Mouse (Mus musculus): Measurements from ENCODE around the gene Mypop. TPM values are rescaled to one million over a fixed set of nuclear protein-coding genes. Genes with fewer than 3 reads are reported as not detected.
A peak's percentile ranks its signal among the peaks of the same experiment; 100 is the strongest.

The Mypop gene
- polyA plus RNA-seq, 1 experiment from 2014 or later: 3.3 TPM

DNA sequence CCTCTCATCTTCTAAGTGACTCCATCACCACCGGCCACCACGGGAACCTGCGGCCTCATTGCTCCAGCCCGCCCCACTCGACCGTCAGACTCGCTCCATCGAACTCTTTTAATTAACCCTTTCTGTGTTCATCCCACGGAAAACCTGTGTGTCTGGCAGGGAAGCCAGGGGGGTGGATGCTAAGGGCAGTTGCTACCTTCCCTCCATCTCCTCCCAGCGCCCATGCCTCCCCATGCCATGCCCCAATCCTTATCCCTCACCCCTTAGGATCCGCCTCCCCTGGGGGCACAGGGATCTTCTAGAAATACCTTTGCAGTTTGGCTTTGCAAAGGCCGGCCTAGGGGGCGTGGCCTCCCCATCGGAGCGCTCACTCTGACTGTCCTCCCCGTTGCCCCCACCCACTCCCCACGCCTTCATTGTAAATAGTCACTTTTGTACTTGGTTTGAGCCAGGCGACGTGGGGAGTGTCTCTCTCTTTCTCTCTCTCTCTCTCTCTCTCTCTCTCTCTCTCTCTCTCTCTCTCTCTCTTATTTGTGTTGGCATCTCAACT lies 27.7 kb upstream of the Mypop start:
- peaks cover 21% of the 10 kb centered on the region for H3K4me1 ChIP-seq
- H3K9me3 ChIP-seq: no peaks in the 10 kb centered on the region
- WGBS: under 1% methylated on average over 19 of the region's 19 CpGs
- no peak for DNase-seq (ENCODE audit: low spot score)
- H3K27me3 ChIP-seq (ENCODE audit: insufficient read depth, poor library complexity, severe bottlenecking): peaks cover 79% of the 10 kb centered on the region
- H3K36me3 ChIP-seq: no peaks in the 10 kb centered on the region
- H3K4me3 ChIP-seq: peak overlapping the region; percentile 46
- no peak overlapping the region for H3K27ac ChIP-seq

GRCm38 (mm10) chr7:18965312-18965711 lies 25.7 kb upstream of the Mypop start:
- H3K4me1 ChIP-seq: peaks cover 15% of the 10 kb centered on the region
- H3K9me3 ChIP-seq: no peaks in the 10 kb centered on the region
- no peak overlapping the region for H3K4me3 ChIP-seq
- DNase-seq (ENCODE audit: low spot score): no peak
- no peak overlapping the region for H3K27ac ChIP-seq
- peaks cover 72% of the 10 kb centered on the region for H3K27me3 ChIP-seq (ENCODE audit: insufficient read depth, poor library complexity, severe bottlenecking)
- H3K36me3 ChIP-seq: no peaks in the 10 kb centered on the region
- 76% methylated on average over 5 of the region's 5 CpGs for WGBS

- DNase-seq (ENCODE audit: low spot score): no peak
- no peak overlapping the region for H3K27ac ChIP-seq
- WGBS: 9% methylated on average over 8 of the region's 8 CpGs
- H3K9me3 ChIP-seq: no peaks in the 10 kb centered on the region
- H3K4me3 ChIP-seq: no peak overlapping the region
- peaks cover 49% of the 10 kb centered on the region for H3K27me3 ChIP-seq (ENCODE audit: insufficient read depth, poor library complexity, severe bottlenecking)
- peaks cover 10% of the 10 kb centered on the region for H3K4me1 ChIP-seq
- no peaks in the 10 kb centered on the region for H3K36me3 ChIP-seq
These were observed 23.4 kb upstream of the Mypop start for GRCm38 (mm10) chr7:18967603-18968002.

DNA sequence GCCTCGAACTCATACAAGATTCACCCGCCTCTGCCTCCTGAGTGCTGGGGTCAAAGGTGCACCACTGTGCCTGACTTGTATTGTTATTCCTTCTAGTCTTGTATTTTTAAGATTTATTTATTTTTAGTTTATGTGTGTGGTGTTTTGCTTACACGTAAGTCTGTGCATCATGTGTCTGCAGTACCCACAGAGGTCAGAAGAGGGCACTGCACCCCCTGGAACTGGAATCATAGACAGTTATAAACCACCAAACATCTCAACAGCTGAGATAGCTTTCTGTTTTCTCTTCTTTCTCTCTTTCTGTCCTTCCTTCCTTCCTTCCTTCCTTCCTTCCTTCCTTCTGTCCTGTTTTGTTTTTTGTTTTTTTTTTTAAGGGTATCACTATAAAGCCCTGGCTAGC lies 20.1 kb upstream of the Mypop start:
- Histone ChIP-seq H3K27me3 (ENCODE audit: insufficient read depth, poor library complexity, severe bottlenecking) (peaks cover 15% of the 10 kb centered on the region), H3K4me3 (no peak overlapping the region), H3K4me1 (no peaks in the 10 kb centered on the region), H3K36me3 (no peaks in the 10 kb centered on the region), H3K27ac (no peak overlapping the region), H3K9me3 (no peaks in the 10 kb centered on the region)
- no peak for DNase-seq (ENCODE audit: low spot score)
- 84% methylated on average over 3 of the region's 3 CpGs for WGBS

DNA sequence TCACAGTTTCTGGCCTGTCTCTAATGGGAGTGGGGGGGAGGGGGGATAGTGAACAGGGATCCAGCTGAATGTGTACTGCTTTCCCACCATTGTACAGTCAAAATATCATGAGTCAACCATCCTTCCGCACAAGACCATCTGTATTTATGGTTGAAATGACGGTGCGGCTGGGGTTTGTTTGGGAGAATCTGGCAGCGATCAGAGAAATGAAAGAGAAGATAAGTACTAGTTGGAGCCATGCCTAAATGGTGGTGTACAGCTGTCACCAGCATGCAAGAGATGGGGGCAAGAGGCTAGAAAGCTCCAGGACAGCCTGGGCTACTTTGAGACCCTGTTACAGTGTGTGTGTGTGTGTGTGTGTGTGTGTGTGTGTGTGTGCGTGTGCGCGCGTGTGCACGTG lies 12.7 kb upstream of the Mypop start:
- Histone ChIP-seq H3K9me3 (no peaks in the 10 kb centered on the region), H3K27ac (no peak overlapping the region), H3K4me1 (no peaks in the 10 kb centered on the region), H3K36me3 (no peaks in the 10 kb centered on the region), H3K27me3 (ENCODE audit: insufficient read depth, poor library complexity, severe bottlenecking) (no peaks in the 10 kb centered on the region), H3K4me3 (no peak overlapping the region)
- 91% methylated on average over 9 of the region's 9 CpGs for WGBS
- DNase-seq (ENCODE audit: low spot score): no peak

DNA sequence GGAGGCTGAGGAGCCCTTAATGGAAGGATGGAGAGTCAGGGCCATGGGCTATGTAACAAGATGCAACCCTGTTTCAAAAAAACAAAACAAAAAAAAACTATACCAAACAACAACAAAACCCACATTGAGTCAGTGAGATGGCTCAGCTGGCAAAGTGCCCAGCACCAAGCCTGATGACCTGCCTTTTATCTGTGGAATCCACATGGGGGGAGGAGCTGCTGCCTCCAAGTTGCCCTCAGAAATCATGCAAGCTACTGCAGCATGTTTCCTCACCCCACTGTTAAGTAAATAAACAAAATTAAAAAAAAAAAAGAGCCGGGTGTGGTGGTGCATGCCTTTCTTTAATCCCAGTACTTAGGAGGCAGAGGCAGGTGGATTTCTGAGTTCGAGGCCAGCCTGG lies 4.5 kb upstream of the Mypop start:
- H3K4me1 ChIP-seq: peaks cover 13% of the 10 kb centered on the region
- H3K36me3 ChIP-seq: no peaks in the 10 kb centered on the region
- no peak for DNase-seq (ENCODE audit: low spot score)
- H3K27me3 ChIP-seq (ENCODE audit: insufficient read depth, poor library complexity, severe bottlenecking): peaks cover 24% of the 10 kb centered on the region; the same call in 1 of the 2 replicates
- H3K27ac ChIP-seq: no peak overlapping the region
- 63% methylated on average over 2 of the region's 2 CpGs for WGBS
- H3K4me3 ChIP-seq: no peak overlapping the region
- H3K9me3 ChIP-seq: no peaks in the 10 kb centered on the region

GRCm38 (mm10) chr7:18987100-18987499 lies 3.9 kb upstream of the Mypop start, which contains the start of gene Nanos2:
Nanos2 (plus strand) TSS chr7:18987400.
- peaks cover 19% of the 10 kb centered on the region for H3K4me1 ChIP-seq
- H3K9me3 ChIP-seq: no peaks in the 10 kb centered on the region
- no peak within 1 kb of the TSS for H3K27ac ChIP-seq
- no peak for DNase-seq (ENCODE audit: low spot score)
- WGBS: 69% methylated on average over 2 of the region's 2 CpGs
- H3K4me3 ChIP-seq: no peak within 1 kb of the TSS
- H3K36me3 ChIP-seq: no peaks in the 10 kb centered on the region
- peaks cover 30% of the 10 kb centered on the region for H3K27me3 ChIP-seq (ENCODE audit: insufficient read depth, poor library complexity, severe bottlenecking)

DNA sequence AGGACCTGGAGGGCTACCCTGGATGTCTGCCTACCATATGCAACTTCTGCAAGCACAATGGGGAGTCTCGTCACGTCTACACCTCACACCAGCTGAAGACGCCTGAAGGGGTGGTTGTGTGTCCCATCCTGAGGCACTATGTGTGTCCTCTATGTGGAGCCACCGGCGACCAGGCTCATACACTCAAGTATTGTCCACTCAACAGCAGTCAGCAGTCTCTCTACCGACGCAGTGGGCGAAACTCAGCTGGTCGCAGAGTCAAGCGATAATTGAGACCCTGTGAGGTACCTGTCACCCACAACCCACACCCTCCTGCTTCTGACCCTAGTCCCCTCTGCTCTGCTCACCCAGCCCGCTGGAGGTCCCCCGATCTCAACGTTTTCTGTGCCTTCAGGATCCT lies 3.3 kb upstream of the Mypop start:
- Histone ChIP-seq H3K4me1 (peaks cover 23% of the 10 kb centered on the region), H3K27ac (no peak overlapping the region), H3K9me3 (no peaks in the 10 kb centered on the region), H3K4me3 (no peak overlapping the region), H3K36me3 (no peaks in the 10 kb centered on the region), H3K27me3 (ENCODE audit: insufficient read depth, poor library complexity, severe bottlenecking) (peaks cover 37% of the 10 kb centered on the region)
- 61% methylated on average over 13 of the region's 13 CpGs for WGBS
- no peak for DNase-seq (ENCODE audit: low spot score)

DNA sequence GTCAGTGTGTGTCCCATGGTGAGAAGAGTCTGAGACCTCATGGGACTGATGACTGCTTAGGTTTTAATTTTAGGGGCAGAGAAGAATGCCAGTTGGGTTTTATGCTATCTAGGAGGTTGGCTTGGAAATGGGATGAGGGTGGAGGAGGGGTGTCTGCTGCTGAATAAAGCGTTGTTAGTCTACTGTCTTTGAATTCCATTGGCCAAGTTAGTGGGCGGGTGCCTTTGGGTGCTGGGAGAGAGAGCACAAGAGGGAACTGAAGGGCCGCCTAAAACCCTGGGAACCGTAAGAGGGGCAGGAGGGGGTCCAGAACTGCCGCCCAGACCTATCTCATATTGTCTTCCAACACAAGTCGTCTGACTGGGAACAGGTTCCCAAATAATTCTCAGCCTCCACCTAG lies 2.3 kb upstream of the Mypop start:
- Histone ChIP-seq H3K4me3 (no peak overlapping the region), H3K9me3 (no peaks in the 10 kb centered on the region), H3K4me1 (peaks cover 23% of the 10 kb centered on the region), H3K36me3 (0 out of 2 replicates have a peak, but pooled peaks cover under 1% of the 10 kb centered on the region), H3K27me3 (ENCODE audit: insufficient read depth, poor library complexity, severe bottlenecking) (peaks cover 47% of the 10 kb centered on the region), H3K27ac (no peak overlapping the region)
- WGBS: 58% methylated on average over 6 of the region's 6 CpGs
- DNase-seq (ENCODE audit: low spot score): no peak

- peak overlapping the region; percentile 62 for H3K4me3 ChIP-seq
- H3K36me3 ChIP-seq: 0 out of 2 replicates have a peak, but pooled peaks cover 2% of the 10 kb centered on the region
- peaks cover 23% of the 10 kb centered on the region for H3K4me1 ChIP-seq
- WGBS: 14% methylated on average over 5 of the region's 5 CpGs
- H3K9me3 ChIP-seq: no peaks in the 10 kb centered on the region
- no peak for DNase-seq (ENCODE audit: low spot score)
- H3K27me3 ChIP-seq (ENCODE audit: insufficient read depth, poor library complexity, severe bottlenecking): peaks cover 50% of the 10 kb centered on the region
- H3K27ac ChIP-seq: peak overlapping the region; percentile 82; the same call in 1 of the 2 replicates
These were observed 1.1 kb upstream of the Mypop start for GRCm38 (mm10) chr7:18989995-18990394.

DNA sequence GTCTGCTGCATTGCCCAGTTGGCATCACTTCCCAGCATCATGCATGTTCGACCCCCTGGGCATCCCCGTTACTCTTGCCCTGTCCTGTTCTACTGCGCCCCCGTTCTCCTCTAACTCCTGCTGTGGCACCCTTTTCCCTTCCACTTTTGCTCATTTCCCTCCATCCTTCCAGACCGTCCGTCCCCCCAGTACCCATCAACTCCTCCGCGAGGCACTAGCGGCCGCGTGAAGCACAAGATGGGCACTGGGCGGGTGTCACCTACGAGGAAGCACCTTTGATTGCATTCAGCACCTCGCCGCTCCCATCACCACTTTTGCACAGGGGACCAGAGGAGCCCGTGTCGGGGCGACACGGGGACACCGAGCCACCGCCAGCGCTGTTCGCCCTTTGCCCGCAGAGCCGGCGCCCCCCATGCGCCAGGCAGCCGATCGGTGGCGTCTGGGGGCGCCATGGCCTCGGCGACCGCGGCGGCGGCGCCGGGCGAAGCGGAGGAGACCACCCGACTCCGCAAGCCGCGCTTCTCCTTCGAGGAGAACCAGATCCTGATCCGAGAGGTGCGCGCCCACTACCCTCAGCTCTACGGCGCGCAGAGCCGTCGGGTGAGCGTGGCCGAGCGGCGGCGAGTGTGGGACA lies 732 bp downstream of the Mypop start:
- Histone ChIP-seq H3K36me3 (peaks cover 12% of the 10 kb centered on the region; the same call in 1 of the 2 replicates), H3K9me3 (no peaks in the 10 kb centered on the region), H3K27ac (peak overlapping the region; percentile 82), H3K27me3 (ENCODE audit: insufficient read depth, poor library complexity, severe bottlenecking) (peaks cover 50% of the 10 kb centered on the region), H3K4me1 (peaks cover 23% of the 10 kb centered on the region), H3K4me3 (peak overlapping the region; percentile 62)
- 1% methylated on average over 59 of the region's 59 CpGs for WGBS
- DNase-seq (ENCODE audit: low spot score): no peak

DNA sequence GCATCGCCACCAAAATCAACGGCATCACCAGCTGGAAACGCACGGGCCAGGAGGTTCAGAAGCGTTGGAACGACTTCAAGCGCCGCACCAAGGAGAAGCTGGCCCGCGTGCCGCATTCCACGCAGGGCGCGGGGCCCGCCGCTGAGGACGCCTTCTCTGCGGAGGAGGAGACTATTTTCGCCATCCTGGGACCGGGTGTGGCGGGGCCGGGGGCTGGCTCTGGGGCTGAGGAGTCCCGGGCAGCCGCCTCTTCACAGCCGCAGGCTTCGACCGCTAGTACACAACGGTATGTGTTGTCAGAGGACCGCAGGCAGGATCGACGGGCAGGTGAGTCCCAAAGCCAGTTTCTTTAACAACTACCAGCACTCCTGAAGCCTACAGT lies 1.2 kb downstream of the Mypop start:
- peak overlapping the region; percentile 82 for H3K27ac ChIP-seq
- 3% methylated on average over 31 of the region's 31 CpGs for WGBS
- H3K4me1 ChIP-seq: peaks cover 23% of the 10 kb centered on the region
- peaks cover 14% of the 10 kb centered on the region; the same call in 1 of the 2 replicates for H3K36me3 ChIP-seq
- peaks cover 46% of the 10 kb centered on the region for H3K27me3 ChIP-seq (ENCODE audit: insufficient read depth, poor library complexity, severe bottlenecking)
- H3K9me3 ChIP-seq: no peaks in the 10 kb centered on the region
- DNase-seq (ENCODE audit: low spot score): no peak
- peak overlapping the region; percentile 62 for H3K4me3 ChIP-seq

- 81% methylated on average over 5 of the region's 5 CpGs for WGBS
- Histone ChIP-seq H3K36me3 (peaks cover 21% of the 10 kb centered on the region; the same call in 1 of the 2 replicates), H3K27ac (no peak overlapping the region), H3K4me3 (no peak overlapping the region), H3K27me3 (ENCODE audit: insufficient read depth, poor library complexity, severe bottlenecking) (peaks cover 39% of the 10 kb centered on the region), H3K4me1 (peaks cover 23% of the 10 kb centered on the region), H3K9me3 (no peaks in the 10 kb centered on the region)
- DNase-seq (ENCODE audit: low spot score): no peak
These were observed 2.0 kb downstream of the Mypop start for GRCm38 (mm10) chr7:18993036-18993435.

Measured in heart, embryonic 10.5 days (tissue).